Mouse (Mus musculus): ENCODE data around the gene Nemp2. TPM values are rescaled to one million over a fixed set of nuclear protein-coding genes. Genes with fewer than 3 reads are reported as not detected.
A peak's percentile ranks its signal among the peaks of the same experiment; 100 is the strongest.

Nemp2 gene
- polyA plus RNA-seq, 1 experiment from 2014 or later: 6.6 TPM

DNA sequence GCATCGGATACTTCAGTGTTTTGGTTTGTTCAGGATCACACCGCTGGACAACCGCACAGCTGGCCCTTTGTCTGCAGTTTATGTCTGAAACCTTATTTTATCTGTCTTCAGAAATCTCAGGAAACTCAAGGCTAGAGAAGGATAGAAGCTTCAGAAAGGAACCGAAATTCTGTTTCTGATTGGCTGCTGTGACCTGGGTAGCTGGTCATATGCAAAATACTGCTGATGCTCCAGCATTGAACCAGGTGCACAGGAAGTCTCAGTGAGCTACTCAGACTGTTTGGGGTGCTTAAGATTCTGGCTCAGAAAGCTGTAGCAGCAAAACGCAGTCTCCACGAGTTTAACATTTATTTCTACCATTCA is 415 bp downstream of the Nemp2 start:
- ChIA-PET POLR2A (interaction anchor here (1.2 kb wide), 2 partner anchors 33 to 132 kb away, joined by 4 to 6 read pairs; no protein-coding TSS in a partner anchor), CTCF (interaction anchor here (0.7 to 2.4 kb wide), 6 partner anchors 9 to 324 kb away, joined by 3 to 8 read pairs (median 3); no protein-coding TSS in a partner anchor)
- in situ Hi-C loops (cut with MboI; ENCODE audit: low pct_unique_long_range_greater_than_20kb): loop anchor here (5.0 to 10.0 kb wide), 2 partner anchors 134 to 486 kb away; no protein-coding TSS in a partner anchor
- DNase-seq (ENCODE audit: low read depth, low spot score) (no peak), ATAC-seq (peak; percentile 80)
- H3K27me3 ChIP-seq: no peaks in the 10 kb centered on the region
- no peak for TF ChIP-seq CTCF (IDR thresholded peaks at IDR 0.05)

DNA sequence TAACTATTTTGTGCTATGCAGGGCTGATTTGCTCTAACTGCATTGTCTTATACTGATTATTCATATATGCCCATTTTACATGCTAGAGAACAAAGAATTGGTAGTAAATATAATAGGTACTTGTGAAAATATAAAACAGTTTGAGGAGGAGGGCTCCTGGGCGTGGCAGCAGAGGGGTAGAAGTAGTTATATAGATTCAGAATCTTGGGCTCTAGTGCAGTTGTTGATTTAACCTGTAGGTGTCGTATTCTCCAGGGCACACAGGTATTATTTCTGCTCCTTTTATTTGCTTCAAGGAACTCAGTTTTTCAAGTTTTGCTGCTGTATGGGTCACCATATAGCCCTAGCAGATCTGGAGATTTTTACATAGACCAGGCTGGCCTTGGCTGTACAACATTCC is 1.1 kb downstream of the Nemp2 start:
- POLR2A ChIA-PET: no interaction called here
- ATAC-seq (no peak), DNase-seq (ENCODE audit: low read depth, low spot score) (no peak)
- CTCF ChIA-PET: interaction anchor here (0.7 to 1.7 kb wide), 5 partner anchors 8 to 325 kb away, joined by 3 read pairs; no protein-coding TSS in a partner anchor
- in situ Hi-C loops (cut with MboI; ENCODE audit: low pct_unique_long_range_greater_than_20kb): loop anchor here (5.0 to 10.0 kb wide), 2 partner anchors 134 to 487 kb away; no protein-coding TSS in a partner anchor
- H3K27me3 ChIP-seq: no peaks in the 10 kb centered on the region
- TF ChIP-seq CTCF (IDR thresholded peaks at IDR 0.05): peak; percentile 42

DNA sequence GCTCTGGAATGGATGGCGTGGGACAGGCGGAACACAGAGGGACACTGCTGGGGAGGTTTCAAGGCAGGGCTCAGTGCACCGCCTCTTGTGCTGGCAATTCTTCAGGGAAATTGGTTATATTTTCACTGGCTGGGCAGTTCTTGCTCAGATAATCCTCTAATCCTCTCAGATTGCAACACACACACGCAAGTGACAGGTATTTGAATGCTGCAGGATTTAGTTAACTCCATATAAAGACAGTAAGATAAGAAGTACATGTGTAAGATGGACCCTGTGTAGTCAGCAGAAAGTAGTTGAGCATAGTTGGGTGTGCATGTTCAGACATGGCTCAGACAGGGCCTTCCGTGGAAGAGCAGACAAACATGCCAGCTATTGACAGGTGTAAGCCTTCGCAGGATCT is 3.7 kb downstream of the Nemp2 start:
- in situ Hi-C loops (cut with MboI; ENCODE audit: low pct_unique_long_range_greater_than_20kb): loop anchor here (5.0 to 10.0 kb wide), 2 partner anchors 137 to 489 kb away; no protein-coding TSS in a partner anchor
- DNase-seq (ENCODE audit: low read depth, low spot score) (no peak), ATAC-seq (no peak)
- H3K27me3 ChIP-seq: no peaks in the 10 kb centered on the region
- TF ChIP-seq CTCF (IDR thresholded peaks at IDR 0.05): no peak
- POLR2A ChIA-PET: no interaction called here
- CTCF ChIA-PET: interaction anchor here (1.4 kb wide), 1 partner anchor 11 kb away, joined by 4 read pairs; no protein-coding TSS in a partner anchor

DNA sequence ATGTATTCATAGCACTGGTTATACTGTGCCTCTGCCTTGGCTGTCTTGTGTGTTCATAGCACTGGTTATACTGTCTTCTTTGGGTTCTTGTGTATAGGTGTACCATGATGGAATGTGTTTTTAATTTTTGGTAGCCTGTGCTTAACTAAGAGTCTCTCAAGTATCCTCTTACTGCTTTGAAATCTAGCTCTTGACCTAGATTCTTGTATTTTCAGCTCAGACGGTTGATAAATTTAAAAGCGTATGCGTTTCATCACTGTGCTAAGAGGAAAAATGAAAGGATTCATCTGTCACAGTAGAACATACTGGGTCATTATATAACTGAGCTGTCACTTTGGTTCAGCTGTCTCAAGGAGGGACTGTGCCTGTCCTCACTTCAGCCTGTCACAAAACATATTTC is 5.4 kb downstream of the Nemp2 start:
- ATAC-seq (no peak), DNase-seq (ENCODE audit: low read depth, low spot score) (no peak)
- ChIA-PET POLR2A (no interaction called here), CTCF (no interaction called here)
- in situ Hi-C loops (cut with MboI; ENCODE audit: low pct_unique_long_range_greater_than_20kb): loop anchor here (10.0 kb wide), 1 partner anchor 491 kb away; no protein-coding TSS in a partner anchor
- H3K27me3 ChIP-seq: no peaks in the 10 kb centered on the region
- no peak for TF ChIP-seq CTCF (IDR thresholded peaks at IDR 0.05)

DNA sequence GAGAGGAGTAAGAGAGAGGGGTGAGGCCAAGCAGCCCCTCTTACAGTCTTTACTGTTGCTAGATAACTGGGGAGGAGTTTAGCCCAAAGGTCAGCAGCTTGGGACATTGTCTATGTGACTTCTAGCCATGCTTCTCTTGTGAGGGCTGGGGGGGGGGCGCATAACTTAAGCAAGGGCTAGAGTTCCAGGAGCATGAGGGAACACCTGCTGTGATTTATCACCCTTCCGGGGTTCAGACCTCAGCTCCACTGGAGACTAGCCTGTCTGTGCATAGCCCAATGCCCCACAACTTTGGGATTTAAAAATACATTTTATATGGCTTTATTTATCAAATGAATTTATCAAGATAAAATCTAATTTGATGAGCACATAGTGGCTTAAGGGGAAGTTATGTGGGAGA is 7.6 kb downstream of the Nemp2 start:
- in situ Hi-C loops (cut with MboI; ENCODE audit: low pct_unique_long_range_greater_than_20kb): loop anchor here (10.0 kb wide), 1 partner anchor 493 kb away; no protein-coding TSS in a partner anchor
- TF ChIP-seq CTCF (IDR thresholded peaks at IDR 0.05): no peak
- ChIA-PET CTCF (no interaction called here), POLR2A (no interaction called here)
- H3K27me3 ChIP-seq: no peaks in the 10 kb centered on the region
- DNase-seq (ENCODE audit: low read depth, low spot score): no peak
- ATAC-seq: no peak

DNA sequence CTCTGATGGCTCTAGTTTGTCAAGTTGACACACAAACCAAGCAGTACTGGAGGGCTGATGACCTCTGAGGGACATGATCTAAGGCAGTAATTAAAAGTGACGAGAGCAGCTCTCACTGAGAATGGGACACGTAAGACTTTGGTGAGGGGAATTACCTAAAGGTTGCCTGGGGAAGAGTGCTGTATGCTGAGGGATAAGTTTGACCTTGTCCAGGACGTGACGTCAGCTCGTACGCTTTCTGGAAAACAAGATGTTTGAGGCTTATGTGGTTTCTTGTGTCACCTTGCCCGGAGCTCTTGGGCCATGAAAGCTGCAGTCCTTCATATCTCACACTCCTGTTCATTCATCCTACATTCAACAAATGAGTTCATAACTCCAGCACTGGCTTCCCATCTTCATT is 8.6 kb downstream of the Nemp2 start:
- in situ Hi-C loops (cut with MboI; ENCODE audit: low pct_unique_long_range_greater_than_20kb): loop anchor here (10.0 kb wide), 1 partner anchor 494 kb away; no protein-coding TSS in a partner anchor
- DNase-seq (ENCODE audit: low read depth, low spot score) (no peak), ATAC-seq (no peak)
- CTCF ChIA-PET: no interaction called here
- H3K27me3 ChIP-seq: no peaks in the 10 kb centered on the region
- no peak for TF ChIP-seq CTCF (IDR thresholded peaks at IDR 0.05)
- POLR2A ChIA-PET: no interaction called here

DNA sequence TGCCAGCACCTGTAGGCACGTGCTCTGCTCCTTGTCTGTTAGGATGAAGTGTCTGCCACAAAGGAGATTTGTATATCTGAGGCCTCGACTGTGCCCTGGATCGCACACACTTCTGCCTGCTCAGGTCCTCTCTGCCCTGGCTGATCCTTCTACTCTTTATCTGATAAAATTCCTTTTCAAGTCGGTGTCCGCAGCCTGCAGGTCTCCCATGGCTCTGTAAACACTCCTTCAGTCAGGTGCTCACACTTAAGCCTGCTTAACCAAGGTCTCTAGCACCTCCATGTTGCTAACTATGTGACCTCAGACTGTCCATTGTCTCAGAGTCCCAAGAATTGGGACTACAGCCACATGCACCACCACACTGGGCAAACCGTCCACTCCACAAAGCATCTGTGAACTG is 9.8 kb downstream of the Nemp2 start:
- no peaks in the 10 kb centered on the region for H3K27me3 ChIP-seq
- in situ Hi-C loops (cut with MboI; ENCODE audit: low pct_unique_long_range_greater_than_20kb): loop anchor here (10.0 kb wide), 1 partner anchor 315 kb away; no protein-coding TSS in a partner anchor
- DNase-seq (ENCODE audit: low read depth, low spot score) (no peak), ATAC-seq (no peak)
- POLR2A ChIA-PET: no interaction called here
- no peak for TF ChIP-seq CTCF (IDR thresholded peaks at IDR 0.05)
- CTCF ChIA-PET: interaction anchor here (0.8 kb wide), 1 partner anchor 9 kb away, joined by 3 read pairs; no protein-coding TSS in a partner anchor

DNA sequence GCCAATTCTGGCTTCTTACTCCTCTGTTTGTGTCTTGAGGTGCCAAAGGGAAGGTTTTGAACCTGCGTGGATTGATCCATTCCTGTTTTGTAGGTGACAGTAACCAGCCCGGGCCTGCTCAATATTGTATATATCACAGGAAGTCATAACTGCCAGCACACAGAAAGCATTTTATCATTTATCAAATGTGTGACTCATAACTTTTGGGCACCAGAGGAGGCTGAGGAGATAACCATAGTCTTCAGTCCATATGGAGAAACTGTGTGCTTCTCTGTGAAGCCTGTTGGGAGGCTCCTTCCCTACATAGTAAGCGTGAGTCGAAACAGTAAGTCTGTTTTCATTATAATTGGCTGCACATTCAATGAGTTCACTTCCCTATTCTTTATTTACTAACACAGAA is 10.2 kb downstream of the Nemp2 start:
- no peak for TF ChIP-seq CTCF (IDR thresholded peaks at IDR 0.05)
- in situ Hi-C loops (cut with MboI; ENCODE audit: low pct_unique_long_range_greater_than_20kb): loop anchor here (10.0 kb wide), 1 partner anchor 314 kb away; no protein-coding TSS in a partner anchor
- DNase-seq (ENCODE audit: low read depth, low spot score) (no peak), ATAC-seq (no peak)
- CTCF ChIA-PET: no interaction called here
- no peaks in the 10 kb centered on the region for H3K27me3 ChIP-seq
- POLR2A ChIA-PET: no interaction called here

DNA sequence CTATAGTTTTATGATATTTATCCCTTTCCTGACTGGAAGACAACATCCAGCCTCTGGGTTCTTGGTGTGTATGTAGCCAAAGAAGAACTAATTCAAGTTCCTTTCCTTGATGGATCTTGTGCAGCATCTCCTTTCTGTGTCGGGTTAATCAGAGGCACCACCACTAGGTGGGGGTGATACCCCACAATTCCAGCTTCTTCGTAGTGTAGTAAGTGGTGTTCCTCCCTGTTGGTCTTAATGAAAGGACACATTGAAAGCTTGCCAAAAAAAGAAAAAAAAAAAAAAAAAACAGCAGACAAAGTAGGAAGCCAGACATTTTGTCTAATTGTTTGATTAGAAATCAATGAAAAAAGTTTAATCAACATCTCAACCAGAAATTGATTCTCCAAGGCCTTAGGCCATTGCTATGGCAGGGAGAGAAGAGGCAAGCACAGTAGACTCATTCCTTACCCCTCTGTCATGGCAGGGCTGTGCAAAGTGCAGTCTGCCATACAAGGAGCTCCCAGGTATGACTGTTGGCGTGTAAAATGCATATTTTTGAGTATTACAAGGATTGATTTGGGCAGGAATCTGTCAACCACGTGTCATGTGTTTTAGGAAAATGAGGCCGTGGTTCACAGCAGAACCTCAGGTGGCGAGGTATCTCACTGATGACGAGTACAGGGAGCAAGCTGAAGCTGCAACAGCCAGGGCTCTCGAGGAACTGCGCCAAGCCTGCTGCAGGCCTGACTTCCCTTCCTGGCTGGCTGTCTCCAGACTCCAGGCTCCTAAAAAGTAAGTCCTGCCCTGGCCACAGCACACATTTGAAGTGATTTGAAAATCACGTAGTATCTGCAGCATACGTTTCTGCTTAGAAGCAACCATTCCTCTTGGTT is 17.9 kb downstream of the Nemp2 start:
- ChIA-PET POLR2A (no interaction called here), CTCF (interaction anchor here (0.7 to 3.0 kb wide), 5 partner anchors 11 to 147 kb away, joined by 3 to 7 read pairs (median 4); no protein-coding TSS in a partner anchor)
- in situ Hi-C loops (cut with MboI; ENCODE audit: low pct_unique_long_range_greater_than_20kb): loop anchor here (5.0 to 10.0 kb wide), 3 partner anchors 99 to 306 kb away; no protein-coding TSS in a partner anchor
- ATAC-seq (peak; percentile 91), DNase-seq (ENCODE audit: low read depth, low spot score) (no peak)
- peak; percentile 80 for TF ChIP-seq CTCF (IDR thresholded peaks at IDR 0.05)
- no peaks in the 10 kb centered on the region for H3K27me3 ChIP-seq

DNA sequence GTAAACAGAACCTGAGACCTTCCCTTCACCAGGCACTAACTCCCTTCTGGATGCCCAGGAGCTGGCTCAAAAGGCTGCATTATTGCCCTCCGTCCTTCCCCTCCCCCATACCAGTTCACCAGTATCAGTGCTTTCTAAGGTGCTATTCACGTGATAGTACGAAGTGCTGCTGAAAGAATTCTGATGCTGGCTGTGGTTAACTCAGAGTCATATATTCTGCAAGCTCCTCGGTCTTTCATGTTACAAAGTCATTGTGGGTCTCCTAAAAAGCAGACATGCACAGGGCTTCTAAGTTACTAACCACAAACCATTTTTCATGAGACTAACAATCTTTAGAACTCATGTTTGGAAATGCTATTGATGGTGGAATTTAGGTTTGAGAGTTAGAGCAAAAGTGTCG is 19.6 kb downstream of the Nemp2 start:
- in situ Hi-C loops (cut with MboI; ENCODE audit: low pct_unique_long_range_greater_than_20kb): no loop called here
- ATAC-seq (no peak), DNase-seq (ENCODE audit: low read depth, low spot score) (no peak)
- CTCF ChIA-PET: no interaction called here
- no peak for TF ChIP-seq CTCF (IDR thresholded peaks at IDR 0.05)
- POLR2A ChIA-PET: no interaction called here
- no peaks in the 10 kb centered on the region for H3K27me3 ChIP-seq

All from Patski (cell line).